Mouse (Mus musculus) liver, embryonic 11.5 days (tissue): ENCODE data around the gene Prkca. TPM values are rescaled to one million over a fixed set of nuclear protein-coding genes. Genes with fewer than 3 reads are reported as not detected.

Experiments
- ATAC-seq: fragments of 200-750 bp; cut with Nextera tagmentation; replicated peaks from 2 replicates; pipeline ENCODE4 v1.8.0; 2017; ENCODE audit warnings: moderate number of reproducible peaks, mild to moderate bottlenecking, moderate TSS enrichment, moderate library complexity; ENCODE audit not compliant: low FRiP score
- DNase-seq: peaks from one replicate; pipeline ENCODE4 v3.0.0-alpha.2; 2017; ENCODE audit warnings: low spot score
- H3K27ac ChIP-seq: fragments of 300-500 bp; sonication (generic); 2 replicates; pipeline ENCODE4 v1.5.1; 2014; ENCODE audit warnings: mild to moderate bottlenecking, low read depth, low read length, control low read depth
- H3K27me3 ChIP-seq: fragments of 300-500 bp; sonication (generic); replicated peaks from 2 replicates; pipeline ENCODE4 v1.6.1; 2014; ENCODE audit warnings: low read length, mixed read lengths; ENCODE audit not compliant: control insufficient read depth, insufficient read depth
- H3K36me3 ChIP-seq: fragments of 300-500 bp; sonication (generic); 2 replicates; pipeline ENCODE4 v1.6.1; 2014; ENCODE audit warnings: mild to moderate bottlenecking, low read length, moderate library complexity, mixed read lengths; ENCODE audit not compliant: control insufficient read depth, insufficient read depth
- H3K4me1 ChIP-seq: fragments of 300-500 bp; sonication (generic); replicated peaks from 2 replicates; pipeline ENCODE4 v1.6.1; 2014; ENCODE audit warnings: low read length, mixed read lengths; ENCODE audit not compliant: control insufficient read depth, insufficient read depth
- H3K4me2 ChIP-seq: fragments of 300-500 bp; sonication (generic); 2 replicates; pipeline ENCODE4 v1.6.1; 2014; ENCODE audit warnings: mild to moderate bottlenecking, control low read depth, moderate library complexity
- H3K4me3 ChIP-seq: fragments of 300-500 bp; sonication (generic); 2 replicates; pipeline ENCODE4 v1.5.1; 2014; ENCODE audit warnings: low read depth, low read length, control low read depth
- H3K9ac ChIP-seq: fragments of 300-500 bp; sonication (generic); 2 replicates; pipeline ENCODE4 v1.6.1; 2014; ENCODE audit warnings: low read depth, low read length, control low read depth
- H3K9me3 ChIP-seq: fragments of 300-500 bp; sonication (generic); 2 replicates; pipeline ENCODE4 v1.6.1; 2016; ENCODE audit warnings: low read length, inconsistent platforms, mixed read lengths; ENCODE audit not compliant: control insufficient read depth
- WGBS: fragments of 180-500 bp; shearing (Covaris S2); extraction: QIAGEN DNeasy Blood & Tissue Kit; methylation state at CpG from one replicate; pipeline ENCODE4 v1.1.7; 2014; 5-methylcytosine and 5-hydroxymethylcytosine counted together
- polyA plus RNA-seq: library from polyadenylated mRNA; unstranded; fragments of >200 nt; fragmentation: Nextera tagmentation; extraction: Ambion mirVana; gene quantifications from 2 replicates; pipeline ENCODE4 v1.2.1, GENCODE M21; 2014

The Prkca gene
- polyA plus RNA-seq, 1 experiment from 2014 or later, result 12.4 TPM

GRCm38 (mm10) chr11:107919852-107920508, 423.7 kb downstream of the Prkca start:
- Histone ChIP-seq H3K27ac (no peak overlapping the region), H3K4me1 (no peaks in the 10 kb centered on the region), H3K9ac (no peak overlapping the region), H3K4me2 (no peak overlapping the region), H3K36me3 (no peaks in the 10 kb centered on the region), H3K9me3 (no peaks in the 10 kb centered on the region), H3K27me3 (peaks cover 11% of the 10 kb centered on the region), H3K4me3 (no peak overlapping the region)
- DNase-seq (no peak), ATAC-seq (no peak)
- 44% methylated on average over 16 of the region's 16 CpGs for WGBS

GRCm38 (mm10) chr11:107917721-107918235, 425.9 kb downstream of the Prkca start:
- WGBS, result 67% methylated on average over 9 of the region's 9 CpGs
- Histone ChIP-seq H3K9ac (no peak overlapping the region), H3K4me3 (no peak overlapping the region), H3K27me3 (peaks cover 24% of the 10 kb centered on the region), H3K9me3 (no peaks in the 10 kb centered on the region), H3K27ac (no peak overlapping the region), H3K36me3 (no peaks in the 10 kb centered on the region), H3K4me2 (no peak overlapping the region), H3K4me1 (no peaks in the 10 kb centered on the region)
- DNase-seq (no peak), ATAC-seq (no peak)

GRCm38 (mm10) chr11:107914634-107915226, 429.0 kb downstream of the Prkca start, which contains the start of gene Cacng5:
Cacng5 (minus strand) TSS chr11:107915055.
- ATAC-seq, result peak; percentile 35; the same call in 1 of the 2 replicates
- Histone ChIP-seq H3K36me3 (no peaks in the 10 kb centered on the region), H3K9ac (no peak within 1 kb of the TSS), H3K27ac (no peak within 1 kb of the TSS), H3K27me3 (peaks cover 24% of the 10 kb centered on the region), H3K4me1 (no peaks in the 10 kb centered on the region), H3K4me3 (peak within 1 kb of the TSS; percentile 39), H3K4me2 (peak within 1 kb of the TSS; percentile 51), H3K9me3 (no peaks in the 10 kb centered on the region)
- peak; percentile 58 for DNase-seq
- 8% methylated on average over 36 of the region's 36 CpGs for WGBS

- H3K36me3 ChIP-seq, result no peaks in the 10 kb centered on the region
- no peak for DNase-seq
- H3K4me1 ChIP-seq, result no peaks in the 10 kb centered on the region
- H3K27ac ChIP-seq, result no peak overlapping the region
- no peak overlapping the region for H3K4me3 ChIP-seq
- H3K9me3 ChIP-seq, result no peaks in the 10 kb centered on the region
- H3K9ac ChIP-seq, result no peak overlapping the region
- 47% methylated on average over 3 of the region's 3 CpGs for WGBS
- peaks cover 24% of the 10 kb centered on the region for H3K27me3 ChIP-seq
- no peak overlapping the region for H3K4me2 ChIP-seq
- no peak for ATAC-seq
These were observed 430.4 kb downstream of the Prkca start for GRCm38 (mm10) chr11:107913317-107913716.

- WGBS, result 68% methylated on average over 9 of the region's 9 CpGs
- H3K4me3 ChIP-seq, result no peak overlapping the region
- H3K27me3 ChIP-seq, result no peaks in the 10 kb centered on the region
- no peaks in the 10 kb centered on the region for H3K36me3 ChIP-seq
- no peaks in the 10 kb centered on the region for H3K9me3 ChIP-seq
- no peak overlapping the region for H3K4me2 ChIP-seq
- H3K9ac ChIP-seq, result no peak overlapping the region
- ATAC-seq (no peak), DNase-seq (no peak)
- no peak overlapping the region for H3K27ac ChIP-seq
- H3K4me1 ChIP-seq, result no peaks in the 10 kb centered on the region
These were observed 438.4 kb downstream of the Prkca start for GRCm38 (mm10) chr11:107905364-107905763.

- Histone ChIP-seq H3K4me1 (no peaks in the 10 kb centered on the region), H3K4me2 (no peak overlapping the region), H3K36me3 (no peaks in the 10 kb centered on the region), H3K9ac (no peak overlapping the region), H3K4me3 (no peak overlapping the region), H3K27me3 (no peaks in the 10 kb centered on the region), H3K9me3 (no peaks in the 10 kb centered on the region), H3K27ac (no peak overlapping the region)
- DNase-seq (no peak), ATAC-seq (no peak)
- 28% methylated on average over 4 of the region's 4 CpGs for WGBS
These were observed 439.6 kb downstream of the Prkca start for GRCm38 (mm10) chr11:107903966-107904605.

GRCm38 (mm10) chr11:107900470-107900869, 443.3 kb downstream of the Prkca start:
- ATAC-seq, result no peak; the same call in 1 of the 2 replicates
- H3K4me1 ChIP-seq, result no peaks in the 10 kb centered on the region

GRCm38 (mm10) chr11:107898698-107899097, 445.0 kb downstream of the Prkca start:
- Histone ChIP-seq H3K27ac (no peak overlapping the region), H3K27me3 (no peaks in the 10 kb centered on the region), H3K4me1 (no peaks in the 10 kb centered on the region), H3K36me3 (no peaks in the 10 kb centered on the region), H3K4me3 (no peak overlapping the region), H3K9me3 (no peaks in the 10 kb centered on the region), H3K9ac (no peak overlapping the region), H3K4me2 (no peak overlapping the region)
- 53% methylated on average over 2 of the region's 2 CpGs for whole genome bisulfite sequencing
- no peak for DNase-seq
- no peak for ATAC-seq

More at GRCm38 (mm10) chr11:107900470-107900869, 443.3 kb downstream of the Prkca start:
- no peak overlapping the region for H3K4me3 ChIP-seq
- H3K9me3 ChIP-seq, result no peaks in the 10 kb centered on the region
- H3K4me2 ChIP-seq, result no peak overlapping the region
- no peaks in the 10 kb centered on the region for H3K27me3 ChIP-seq
- H3K36me3 ChIP-seq, result no peaks in the 10 kb centered on the region
- H3K27ac ChIP-seq, result no peak overlapping the region
- no peak for DNase-seq
- WGBS, result 43% methylated on average over 4 of the region's 4 CpGs
- no peak overlapping the region for H3K9ac ChIP-seq
